Mouse (Mus musculus): ENCODE data around the gene Dpep3. TPM values are rescaled to one million over a fixed set of nuclear protein-coding genes. Genes with fewer than 3 reads are reported as not detected.
"Not testable (repeated sequence)": the region's sequence is repeated elsewhere in the genome, so short reads cannot be mapped to it uniquely, and the experiment has no call there.

Gene Dpep3
- polyA plus RNA-seq (2014; fragmentation: Nextera tagmentation; extraction: Ambion mirVana) = not detected in 2 replicates

DNA sequence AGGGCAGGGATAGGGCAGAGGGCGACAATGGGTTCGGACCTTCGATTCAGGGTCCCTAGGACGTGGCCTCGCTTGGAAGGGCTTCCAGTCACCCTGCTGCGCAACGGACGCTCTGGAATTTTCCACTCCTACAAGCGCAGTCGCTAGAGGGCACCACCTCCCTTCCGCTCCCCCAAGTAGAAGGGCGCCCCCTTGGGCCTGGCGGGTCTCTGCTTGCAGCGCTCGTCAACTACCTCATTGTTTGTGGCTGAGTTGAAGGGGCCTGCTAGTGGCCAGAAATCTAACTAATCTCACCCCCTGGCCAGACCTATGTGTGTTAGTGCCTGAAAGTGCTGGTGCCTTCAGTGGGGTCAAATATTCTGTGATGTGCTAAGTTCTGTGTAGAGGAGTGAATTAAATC is at the start of gene Dpep3:
Gene Dpep3, minus strand, starts transcription at position 105 of the 400 bp plus-strand sequence.
- WGBS = 92% methylated on average over 15 of the region's 15 CpGs
- Histone ChIP-seq H3K4me3 (ENCODE audit: control insufficient read depth in 1 of 2, insufficient read depth in 1 of 2, low read depth in 1 of 2, low read length in 2 of 2) (no peak within 1 kb of the TSS), H3K9ac (ENCODE audit: low read length) (no peak within 1 kb of the TSS), H3K9me3 (ENCODE audit: control insufficient read depth, low read length) (no peaks in the 10 kb centered on the region), H3K27me3 (ENCODE audit: control insufficient read depth, insufficient read depth, low read length) (no peaks in the 10 kb centered on the region), H3K27ac (replicated peaks in 1 of 2; ENCODE audit: control insufficient read depth in 1 of 2, insufficient read depth in 1 of 2, low read depth in 2 of 2, low read length in 2 of 2) (no peak within 1 kb of the TSS), H3K4me2 (ENCODE audit: low read length) (no peak within 1 kb of the TSS), H3K36me3 (ENCODE audit: control insufficient read depth, insufficient read depth, low read length) (no peaks in the 10 kb centered on the region), H3K4me1 (ENCODE audit: control insufficient read depth in 2 of 2, insufficient read depth in 2 of 2, low read length in 2 of 2) (no peaks in the 10 kb centered on the region)
- ATAC-seq (ENCODE audit: insufficient number of reproducible peaks, insufficient read depth, low FRiP score, low read depth) = no peak

DNA sequence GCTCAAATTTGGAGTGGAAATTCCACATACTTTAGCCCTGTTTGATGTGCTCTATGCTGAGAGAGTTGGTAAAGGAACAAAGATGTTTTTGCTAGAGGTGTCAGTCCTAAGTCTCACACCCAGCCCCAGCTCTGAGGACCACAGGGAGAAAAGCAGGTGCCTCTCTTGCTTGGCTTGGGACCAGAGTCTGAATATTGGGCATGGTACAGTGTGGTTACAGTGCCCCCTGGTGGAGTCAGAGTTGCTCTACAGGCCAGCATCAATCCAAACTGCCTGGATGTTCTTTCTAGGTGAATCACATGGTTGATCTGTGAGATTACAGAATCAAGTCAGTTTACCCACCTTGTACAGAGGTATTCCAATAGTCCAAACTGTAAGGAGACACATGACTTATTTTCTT is 43.3 kb upstream of the Dpep3 start:
- Histone ChIP-seq H3K4me1 (ENCODE audit: control insufficient read depth in 2 of 2, insufficient read depth in 2 of 2, low read length in 2 of 2) (no peaks in the 10 kb centered on the region), H3K9ac (ENCODE audit: low read length) (no peak overlapping the region), H3K36me3 (ENCODE audit: control insufficient read depth, insufficient read depth, low read length) (peaks cover 31% of the 10 kb centered on the region), H3K4me3 (ENCODE audit: control insufficient read depth in 1 of 2, insufficient read depth in 1 of 2, low read depth in 1 of 2, low read length in 2 of 2) (no peak overlapping the region), H3K4me2 (ENCODE audit: low read length) (no peak overlapping the region), H3K27me3 (ENCODE audit: control insufficient read depth, insufficient read depth, low read length) (no peaks in the 10 kb centered on the region), H3K9me3 (ENCODE audit: control insufficient read depth, low read length) (no peaks in the 10 kb centered on the region), H3K27ac (replicated peaks in 1 of 2; ENCODE audit: control insufficient read depth in 1 of 2, insufficient read depth in 1 of 2, low read depth in 2 of 2, low read length in 2 of 2) (no peak overlapping the region)
- no peak for ATAC-seq (ENCODE audit: insufficient number of reproducible peaks, insufficient read depth, low FRiP score, low read depth)

- no peaks in the 10 kb centered on the region for H3K27me3 ChIP-seq (ENCODE audit: control insufficient read depth, insufficient read depth, low read length)
- H3K9ac ChIP-seq (ENCODE audit: low read length) = no peak overlapping the region
- no peaks in the 10 kb centered on the region for H3K9me3 ChIP-seq (ENCODE audit: control insufficient read depth, low read length)
- ATAC-seq (ENCODE audit: insufficient number of reproducible peaks, insufficient read depth, low FRiP score, low read depth) = no peak
- H3K36me3 ChIP-seq (ENCODE audit: control insufficient read depth, insufficient read depth, low read length) = peaks cover 27% of the 10 kb centered on the region
- WGBS = 63% methylated on average over 3 of the region's 3 CpGs
- no peaks in the 10 kb centered on the region for H3K4me1 ChIP-seq (ENCODE audit: control insufficient read depth in 2 of 2, insufficient read depth in 2 of 2, low read length in 2 of 2)
- no peak overlapping the region for H3K27ac ChIP-seq (replicated peaks in 1 of 2; ENCODE audit: control insufficient read depth in 1 of 2, insufficient read depth in 1 of 2, low read depth in 2 of 2, low read length in 2 of 2)
- H3K4me3 ChIP-seq (ENCODE audit: control insufficient read depth in 1 of 2, insufficient read depth in 1 of 2, low read depth in 1 of 2, low read length in 2 of 2) = no peak overlapping the region
- no peak overlapping the region for H3K4me2 ChIP-seq (ENCODE audit: low read length)
Observed at GRCm38 (mm10) chr8:106018039-106018438, 38.8 kb upstream of the Dpep3 start.

GRCm38 (mm10) chr8:106017130-106017529 is 37.9 kb upstream of the Dpep3 start:
- 88% methylated on average over 7 of the region's 7 CpGs for WGBS
- no peak overlapping the region for H3K27ac ChIP-seq (replicated peaks in 1 of 2; ENCODE audit: control insufficient read depth in 1 of 2, insufficient read depth in 1 of 2, low read depth in 2 of 2, low read length in 2 of 2)
- H3K4me1 ChIP-seq (ENCODE audit: control insufficient read depth in 2 of 2, insufficient read depth in 2 of 2, low read length in 2 of 2) = no peaks in the 10 kb centered on the region
- no peak for ATAC-seq (ENCODE audit: insufficient number of reproducible peaks, insufficient read depth, low FRiP score, low read depth)
- peaks cover 27% of the 10 kb centered on the region for H3K36me3 ChIP-seq (ENCODE audit: control insufficient read depth, insufficient read depth, low read length)
- H3K4me2 ChIP-seq (ENCODE audit: low read length) = no peak overlapping the region
- H3K27me3 ChIP-seq (ENCODE audit: control insufficient read depth, insufficient read depth, low read length) = no peaks in the 10 kb centered on the region
- H3K4me3 ChIP-seq (ENCODE audit: control insufficient read depth in 1 of 2, insufficient read depth in 1 of 2, low read depth in 1 of 2, low read length in 2 of 2) = no peak overlapping the region
- H3K9me3 ChIP-seq (ENCODE audit: control insufficient read depth, low read length) = no peaks in the 10 kb centered on the region
- no peak overlapping the region for H3K9ac ChIP-seq (ENCODE audit: low read length)

DNA sequence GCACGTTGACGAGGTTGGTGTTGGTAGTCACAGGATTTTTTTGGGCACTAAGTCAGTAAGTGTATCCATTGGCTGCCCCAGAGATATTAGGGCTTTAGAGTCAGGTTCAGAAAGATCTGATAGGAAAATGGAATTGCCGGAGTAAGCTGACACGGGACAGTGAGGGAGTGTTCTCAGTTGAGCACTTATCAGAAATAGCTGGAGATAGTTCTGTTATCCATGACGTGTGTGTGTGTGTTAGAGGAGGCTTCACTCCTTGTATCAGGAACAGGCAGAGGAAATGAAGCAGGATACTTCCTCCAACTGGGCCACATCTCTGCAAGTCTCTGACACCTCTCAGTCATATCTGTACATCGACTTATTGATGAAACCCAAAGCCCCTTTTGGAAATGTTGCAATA is 37.1 kb upstream of the Dpep3 start:
- Histone ChIP-seq H3K4me3 (ENCODE audit: control insufficient read depth in 1 of 2, insufficient read depth in 1 of 2, low read depth in 1 of 2, low read length in 2 of 2) (no peak overlapping the region), H3K9ac (ENCODE audit: low read length) (no peak overlapping the region), H3K27ac (replicated peaks in 1 of 2; ENCODE audit: control insufficient read depth in 1 of 2, insufficient read depth in 1 of 2, low read depth in 2 of 2, low read length in 2 of 2) (no peak overlapping the region), H3K9me3 (ENCODE audit: control insufficient read depth, low read length) (no peaks in the 10 kb centered on the region), H3K27me3 (ENCODE audit: control insufficient read depth, insufficient read depth, low read length) (no peaks in the 10 kb centered on the region), H3K36me3 (ENCODE audit: control insufficient read depth, insufficient read depth, low read length) (peaks cover 27% of the 10 kb centered on the region), H3K4me1 (ENCODE audit: control insufficient read depth in 2 of 2, insufficient read depth in 2 of 2, low read length in 2 of 2) (peaks cover 3 to 4% of the 10 kb centered on the region in 2 experiments; a peak in 1 of 4 replicates), H3K4me2 (ENCODE audit: low read length) (no peak overlapping the region)
- 73% methylated on average over 6 of the region's 6 CpGs for WGBS
- no peak for ATAC-seq (ENCODE audit: insufficient number of reproducible peaks, insufficient read depth, low FRiP score, low read depth)

DNA sequence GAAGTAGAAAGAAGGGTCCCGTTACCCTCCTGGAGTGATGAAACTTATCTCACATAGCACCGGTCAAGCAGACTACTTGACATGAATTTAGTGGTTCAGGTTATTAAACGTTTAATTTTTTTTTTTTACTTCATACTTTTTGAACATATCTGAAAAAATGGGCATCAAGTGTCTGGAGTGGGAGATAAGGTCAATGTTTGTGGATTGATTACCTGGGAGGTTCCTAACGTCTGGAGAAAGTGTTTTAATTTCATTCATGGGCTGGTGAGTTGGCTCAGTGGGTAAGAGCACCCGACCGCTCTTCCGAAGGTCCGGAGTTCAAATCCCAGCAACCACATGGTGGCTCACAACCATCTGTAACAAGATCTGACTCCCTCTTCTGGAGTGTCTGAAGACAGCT is 33.0 kb upstream of the Dpep3 start:
- WGBS = 77% methylated on average over 8 of the region's 8 CpGs
- H3K4me3 ChIP-seq (ENCODE audit: control insufficient read depth in 1 of 2, insufficient read depth in 1 of 2, low read depth in 1 of 2, low read length in 2 of 2) = peak overlapping the region in 1 of 2 experiments; percentile 92; a peak in 2 of 4 replicates
- H3K27ac ChIP-seq (replicated peaks in 1 of 2; ENCODE audit: control insufficient read depth in 1 of 2, insufficient read depth in 1 of 2, low read depth in 2 of 2, low read length in 2 of 2); ATAC-seq (ENCODE audit: insufficient number of reproducible peaks, insufficient read depth, low FRiP score, low read depth); H3K9me3 ChIP-seq (ENCODE audit: control insufficient read depth, low read length); H3K27me3 ChIP-seq (ENCODE audit: control insufficient read depth, insufficient read depth, low read length): not testable (repeated sequence)
- H3K4me1 ChIP-seq (ENCODE audit: control insufficient read depth in 2 of 2, insufficient read depth in 2 of 2, low read length in 2 of 2) = peaks cover 9 to 12% of the 10 kb centered on the region in 2 experiments; a peak in 3 of 4 replicates
- peak overlapping the region; percentile 99 for H3K4me2 ChIP-seq (ENCODE audit: low read length)
- H3K9ac ChIP-seq (ENCODE audit: low read length) = peak overlapping the region; percentile 93; the same call in 1 of the 2 replicates
- peaks cover 13% of the 10 kb centered on the region for H3K36me3 ChIP-seq (ENCODE audit: control insufficient read depth, insufficient read depth, low read length)

GRCm38 (mm10) chr8:106011643-106011986 is 32.4 kb upstream of the Dpep3 start, which contains the start of gene Ddx28:
Gene Ddx28 (minus strand): TSS chr8:106011882.
- H3K4me2 ChIP-seq (ENCODE audit: low read length) = peak within 1 kb of the TSS; percentile 99
- ATAC-seq (ENCODE audit: insufficient number of reproducible peaks, insufficient read depth, low FRiP score, low read depth) = no peak
- H3K27me3 ChIP-seq (ENCODE audit: control insufficient read depth, insufficient read depth, low read length) = no peaks in the 10 kb centered on the region
- H3K9me3 ChIP-seq (ENCODE audit: control insufficient read depth, low read length) = no peaks in the 10 kb centered on the region
- WGBS = under 1% methylated on average over 6 of the region's 6 CpGs
- H3K36me3 ChIP-seq (ENCODE audit: control insufficient read depth, insufficient read depth, low read length) = peaks cover 13% of the 10 kb centered on the region
- peak within 1 kb of the TSS; percentile 76 to 92 for H3K4me3 ChIP-seq (ENCODE audit: control insufficient read depth in 1 of 2, insufficient read depth in 1 of 2, low read depth in 1 of 2, low read length in 2 of 2)
- H3K9ac ChIP-seq (ENCODE audit: low read length) = peak within 1 kb of the TSS; percentile 93
- H3K27ac ChIP-seq (replicated peaks in 1 of 2; ENCODE audit: control insufficient read depth in 1 of 2, insufficient read depth in 1 of 2, low read depth in 2 of 2, low read length in 2 of 2) = peak within 1 kb of the TSS in 1 of 2 experiments; percentile 51; a peak in 3 of 4 replicates
- peaks cover 9 to 12% of the 10 kb centered on the region in 2 experiments; a peak in 3 of 4 replicates for H3K4me1 ChIP-seq (ENCODE audit: control insufficient read depth in 2 of 2, insufficient read depth in 2 of 2, low read length in 2 of 2)

All from heart, embryonic 14.5 days (tissue).